Mouse (Mus musculus): ENCODE results near the gene Gdf10. TPM values are rescaled to one million over a fixed set of nuclear protein-coding genes. Genes with fewer than 3 reads are reported as not detected.

The Gdf10 gene
- polyA plus RNA-seq, 1 experiment = not detected

DNA sequence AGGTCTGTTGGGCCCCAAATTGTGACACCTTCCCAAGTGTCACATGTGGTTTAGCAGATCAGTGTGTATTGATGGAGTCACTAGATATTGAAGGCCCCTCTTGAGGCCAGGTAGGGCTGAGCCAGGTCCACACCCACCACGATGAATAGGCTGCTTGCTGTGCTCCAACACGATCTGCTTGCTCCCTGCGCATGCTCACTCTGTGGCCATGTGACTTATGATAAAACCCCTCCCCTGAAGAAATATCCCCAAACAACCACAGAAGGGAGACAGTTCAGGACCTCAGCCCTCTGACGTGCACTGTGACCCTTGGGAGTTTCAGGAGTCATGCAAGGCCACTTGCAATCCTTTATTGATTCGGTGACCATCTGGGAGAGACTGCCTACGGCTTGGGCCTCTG, 22.7 kb downstream of the Gdf10 start:
- peaks cover 6% of the 10 kb centered on the region for H3K27me3 ChIP-seq (ENCODE audit: control insufficient read depth, insufficient read depth, insufficient read length)
- H3K4me3 ChIP-seq = no peak overlapping the region
- no peak for TF ChIP-seq MYOD1 (IDR thresholded peaks at IDR 0.05; ENCODE audit: control insufficient read depth in 1 of 3, insufficient read length in 2 of 3, low read depth in 2 of 3)
- no peak for TF ChIP-seq SRF (IDR thresholded peaks at IDR 0.05; ENCODE audit: control insufficient read depth, insufficient read length, low read depth)
- TF ChIP-seq TCF3 (IDR thresholded peaks at IDR 0.05; ENCODE audit: insufficient read length, low read depth) = no peak
- no peak for TF ChIP-seq MAX (IDR thresholded peaks at IDR 0.05; ENCODE audit: low read depth)
- TF ChIP-seq REST (IDR thresholded peaks at IDR 0.05; ENCODE audit: insufficient read depth, insufficient read length) = no peak
- no peak for TF ChIP-seq E2F4 (IDR thresholded peaks at IDR 0.05; ENCODE audit: insufficient read depth)
- TF ChIP-seq CEBPB (IDR thresholded peaks at IDR 0.05; ENCODE audit: insufficient read depth, poor library complexity, severe bottlenecking) = no peak
- TF ChIP-seq MYOG (IDR thresholded peaks at IDR 0.05; ENCODE audit: control insufficient read depth in 1 of 3, insufficient read depth in 1 of 3, insufficient read length in 2 of 3, low read depth in 2 of 3) = no peak
- no peak for TF ChIP-seq POLR2A (IDR thresholded peaks at IDR 0.05; ENCODE audit: insufficient read length, low read depth)
- TF ChIP-seq POLR2AphosphoS2 (IDR thresholded peaks at IDR 0.05; ENCODE audit: insufficient read length, low read depth) = no peak
- no peak for TF ChIP-seq USF1 (IDR thresholded peaks at IDR 0.05; ENCODE audit: low read depth)
- TF ChIP-seq TCF12 (IDR thresholded peaks at IDR 0.05; ENCODE audit: insufficient read depth, poor library complexity, severe bottlenecking) = no peak
- H3ac ChIP-seq (ENCODE audit: control insufficient read depth, insufficient read length) = no peak overlapping the region
- no peaks in the 10 kb centered on the region for H3K79me2 ChIP-seq (ENCODE audit: control insufficient read depth, insufficient read depth)
- no peaks in the 10 kb centered on the region for H3K36me3 ChIP-seq (ENCODE audit: control insufficient read depth, insufficient read depth)
- H3K4me2 ChIP-seq (ENCODE audit: low read depth) = no peak overlapping the region

DNA sequence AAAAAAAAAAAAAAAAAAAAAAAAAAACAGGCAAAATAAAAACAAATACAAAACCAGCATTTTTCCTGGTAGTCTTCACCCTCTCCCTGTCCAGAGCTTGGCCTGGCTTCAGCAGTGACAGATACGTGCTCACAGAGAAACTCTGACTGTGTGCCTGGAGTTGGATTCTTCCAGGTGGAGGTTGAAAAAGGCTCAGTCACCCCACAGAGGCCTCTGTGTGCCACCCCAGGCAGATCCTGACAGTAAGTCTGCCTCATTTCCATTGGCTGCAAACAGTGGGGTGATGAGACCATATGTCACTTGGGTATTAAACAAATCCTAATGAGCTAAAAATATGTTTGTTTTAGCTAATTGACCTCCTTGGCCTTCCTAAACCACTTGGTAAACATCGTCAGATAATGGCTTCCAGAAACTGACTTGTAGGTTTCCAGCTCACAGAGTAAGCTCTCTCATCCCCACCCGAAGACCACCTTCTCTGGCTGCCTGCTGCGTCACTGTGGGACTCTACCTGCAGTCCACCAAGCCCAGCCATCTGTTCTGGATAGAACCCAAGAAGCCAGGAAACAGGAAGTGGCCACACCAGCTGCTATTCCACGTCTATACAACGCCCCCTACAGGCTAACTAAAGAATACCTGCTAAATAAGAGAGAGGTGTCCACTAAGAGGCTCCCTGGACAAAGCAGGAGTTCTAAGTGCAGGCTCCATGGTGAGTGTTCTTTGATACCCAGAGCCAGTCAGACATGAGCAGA, 29.0 kb downstream of the Gdf10 start:
- Histone ChIP-seq H3K79me2 (ENCODE audit: control insufficient read depth, insufficient read depth) (no peaks in the 10 kb centered on the region), H3K4me3 (no peak overlapping the region), H3K36me3 (ENCODE audit: control insufficient read depth, insufficient read depth) (no peaks in the 10 kb centered on the region), H3K4me2 (ENCODE audit: low read depth) (no peak overlapping the region), H3ac (ENCODE audit: control insufficient read depth, insufficient read length) (no peak overlapping the region), H3K27me3 (ENCODE audit: control insufficient read depth, insufficient read depth, insufficient read length) (peaks cover 17% of the 10 kb centered on the region)
- no peak for TF ChIP-seq USF1 (IDR thresholded peaks at IDR 0.05; ENCODE audit: low read depth)
- TF ChIP-seq MYOD1 (IDR thresholded peaks at IDR 0.05; ENCODE audit: control insufficient read depth in 1 of 3, insufficient read length in 2 of 3, low read depth in 2 of 3) = no peak
- TF ChIP-seq REST (IDR thresholded peaks at IDR 0.05; ENCODE audit: insufficient read depth, insufficient read length) = no peak
- TF ChIP-seq POLR2AphosphoS2 (IDR thresholded peaks at IDR 0.05; ENCODE audit: insufficient read length, low read depth) = no peak
- TF ChIP-seq POLR2A (IDR thresholded peaks at IDR 0.05; ENCODE audit: insufficient read length, low read depth) = no peak
- TF ChIP-seq MYOG (IDR thresholded peaks at IDR 0.05; ENCODE audit: control insufficient read depth in 1 of 3, insufficient read depth in 1 of 3, insufficient read length in 2 of 3, low read depth in 2 of 3) = no peak
- no peak for TF ChIP-seq TCF3 (IDR thresholded peaks at IDR 0.05; ENCODE audit: insufficient read length, low read depth)
- no peak for TF ChIP-seq MAX (IDR thresholded peaks at IDR 0.05; ENCODE audit: low read depth)
- TF ChIP-seq CEBPB (IDR thresholded peaks at IDR 0.05; ENCODE audit: insufficient read depth, poor library complexity, severe bottlenecking) = no peak
- no peak for TF ChIP-seq E2F4 (IDR thresholded peaks at IDR 0.05; ENCODE audit: insufficient read depth)
- no peak for TF ChIP-seq SRF (IDR thresholded peaks at IDR 0.05; ENCODE audit: control insufficient read depth, insufficient read length, low read depth)
- TF ChIP-seq TCF12 (IDR thresholded peaks at IDR 0.05; ENCODE audit: insufficient read depth, poor library complexity, severe bottlenecking) = no peak

DNA sequence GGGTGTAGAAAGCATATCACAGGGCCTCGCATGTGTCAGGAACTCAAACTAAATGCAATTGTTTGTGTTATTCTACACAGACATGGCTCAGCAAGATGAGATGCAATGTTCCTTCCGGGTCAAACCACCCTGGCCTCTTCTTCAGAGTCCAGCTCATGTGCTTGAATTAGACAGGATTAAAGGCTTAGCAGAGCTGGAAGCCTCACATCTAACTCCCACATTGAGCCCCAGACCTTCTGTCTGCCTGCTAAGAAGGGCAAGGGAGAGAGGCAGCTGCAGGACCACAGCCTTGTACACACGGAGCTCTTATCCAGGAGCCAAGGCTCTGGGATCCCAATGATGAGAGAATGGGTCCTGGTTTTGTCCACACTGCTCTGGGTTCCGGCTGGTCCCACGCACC, 30.4 kb downstream of the Gdf10 start, which contains the start of gene Rbp3:
Rbp3 (plus strand) TSS at position 243 of the 400 bp plus-strand sequence.
- no peak within 1 kb of the TSS for H3K4me3 ChIP-seq
- H3K36me3 ChIP-seq (ENCODE audit: control insufficient read depth, insufficient read depth) = no peaks in the 10 kb centered on the region
- H3K4me2 ChIP-seq (ENCODE audit: low read depth) = no peak within 1 kb of the TSS
- no peak within 1 kb of the TSS for H3ac ChIP-seq (ENCODE audit: control insufficient read depth, insufficient read length)
- no peaks in the 10 kb centered on the region for H3K79me2 ChIP-seq (ENCODE audit: control insufficient read depth, insufficient read depth)
- TF ChIP-seq MAX (IDR thresholded peaks at IDR 0.05; ENCODE audit: low read depth) (no peak), MYOG (IDR thresholded peaks at IDR 0.05; ENCODE audit: control insufficient read depth in 1 of 3, insufficient read depth in 1 of 3, insufficient read length in 2 of 3, low read depth in 2 of 3) (no peak), POLR2A (IDR thresholded peaks at IDR 0.05; ENCODE audit: insufficient read length, low read depth) (no peak), REST (IDR thresholded peaks at IDR 0.05; ENCODE audit: insufficient read depth, insufficient read length) (no peak), CEBPB (IDR thresholded peaks at IDR 0.05; ENCODE audit: insufficient read depth, poor library complexity, severe bottlenecking) (no peak), SRF (IDR thresholded peaks at IDR 0.05; ENCODE audit: control insufficient read depth, insufficient read length, low read depth) (no peak)
- H3K27me3 ChIP-seq (ENCODE audit: control insufficient read depth, insufficient read depth, insufficient read length) = peaks cover 17% of the 10 kb centered on the region

DNA sequence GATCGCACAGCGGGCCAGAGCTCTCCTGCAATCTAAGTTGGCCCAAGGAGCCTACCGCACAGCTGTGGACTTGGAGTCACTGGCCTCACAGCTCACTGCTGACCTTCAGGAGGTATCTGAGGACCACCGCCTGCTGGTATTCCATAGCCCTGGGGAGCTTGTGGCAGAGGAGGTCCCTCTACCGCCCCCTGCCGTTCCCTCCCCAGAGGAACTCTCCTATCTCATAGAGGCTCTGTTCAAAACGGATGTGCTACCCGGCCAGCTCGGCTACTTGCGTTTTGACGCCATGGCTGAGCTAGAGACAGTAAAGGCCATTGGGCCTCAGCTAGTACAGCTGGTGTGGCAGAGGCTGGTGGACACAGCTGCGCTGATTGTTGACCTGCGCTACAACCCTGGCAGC, 32.7 kb downstream of the Gdf10 start:
- Histone ChIP-seq H3ac (ENCODE audit: control insufficient read depth, insufficient read length) (no peak overlapping the region), H3K27me3 (ENCODE audit: control insufficient read depth, insufficient read depth, insufficient read length) (peaks cover 11% of the 10 kb centered on the region), H3K4me3 (no peak overlapping the region), H3K79me2 (ENCODE audit: control insufficient read depth, insufficient read depth) (no peaks in the 10 kb centered on the region), H3K4me2 (ENCODE audit: low read depth) (no peak overlapping the region), H3K36me3 (ENCODE audit: control insufficient read depth, insufficient read depth) (no peaks in the 10 kb centered on the region)
- no peak for TF ChIP-seq CEBPB (IDR thresholded peaks at IDR 0.05; ENCODE audit: insufficient read depth, poor library complexity, severe bottlenecking)
- no peak for TF ChIP-seq TCF3 (IDR thresholded peaks at IDR 0.05; ENCODE audit: insufficient read length, low read depth)
- TF ChIP-seq MAX (IDR thresholded peaks at IDR 0.05; ENCODE audit: low read depth) = no peak
- no peak for TF ChIP-seq MYOD1 (IDR thresholded peaks at IDR 0.05; ENCODE audit: control insufficient read depth in 1 of 3, insufficient read length in 2 of 3, low read depth in 2 of 3)
- TF ChIP-seq SRF (IDR thresholded peaks at IDR 0.05; ENCODE audit: control insufficient read depth, insufficient read length, low read depth) = no peak
- TF ChIP-seq REST (IDR thresholded peaks at IDR 0.05; ENCODE audit: insufficient read depth, insufficient read length) = no peak
- no peak for TF ChIP-seq POLR2A (IDR thresholded peaks at IDR 0.05; ENCODE audit: insufficient read length, low read depth)
- TF ChIP-seq MYOG (IDR thresholded peaks at IDR 0.05; ENCODE audit: control insufficient read depth in 1 of 3, insufficient read depth in 1 of 3, insufficient read length in 2 of 3, low read depth in 2 of 3) = no peak
- TF ChIP-seq POLR2AphosphoS2 (IDR thresholded peaks at IDR 0.05; ENCODE audit: insufficient read length, low read depth) = no peak
- no peak for TF ChIP-seq USF1 (IDR thresholded peaks at IDR 0.05; ENCODE audit: low read depth)
- TF ChIP-seq TCF12 (IDR thresholded peaks at IDR 0.05; ENCODE audit: insufficient read depth, poor library complexity, severe bottlenecking) = no peak
- TF ChIP-seq E2F4 (IDR thresholded peaks at IDR 0.05; ENCODE audit: insufficient read depth) = no peak
